Mouse (Mus musculus): Measurements from ENCODE around the gene Gabbr2.

Gabbr2 gene

GRCm38 (mm10) chr4:46806876-46807275 is 184.8 kb downstream of the Gabbr2 start:
- peak; percentile 57 for DNase-seq

DNA sequence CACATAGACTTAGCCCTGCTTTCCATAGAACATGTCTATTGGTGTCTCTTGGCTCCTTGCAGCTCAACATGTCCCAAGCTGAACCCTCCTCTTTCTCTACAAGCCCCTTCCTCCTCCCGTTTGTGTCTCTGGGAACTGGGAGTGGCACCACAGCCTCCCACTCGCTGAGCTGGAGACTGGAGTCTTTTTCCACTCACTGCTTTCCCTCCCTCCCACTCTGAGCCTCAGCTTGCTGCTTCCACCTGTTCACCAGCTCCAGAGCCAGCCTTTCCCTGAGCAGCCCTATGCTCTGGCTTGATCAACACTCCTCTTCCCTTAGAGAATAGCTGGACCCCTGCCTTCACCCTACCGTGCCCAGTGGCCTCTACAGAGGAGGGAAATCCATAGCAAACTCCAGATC is 185.8 kb downstream of the Gabbr2 start:
- DNase-seq: no peak

GRCm38 (mm10) chr4:46802386-46802785 is 189.3 kb downstream of the Gabbr2 start:
- no peak for DNase-seq

- DNase-seq: no peak
Measured at GRCm38 (mm10) chr4:46799904-46800303, 191.8 kb downstream of the Gabbr2 start.

GRCm38 (mm10) chr4:46795707-46796106 is 196.0 kb downstream of the Gabbr2 start:
- peak; percentile 29 for DNase-seq

DNA sequence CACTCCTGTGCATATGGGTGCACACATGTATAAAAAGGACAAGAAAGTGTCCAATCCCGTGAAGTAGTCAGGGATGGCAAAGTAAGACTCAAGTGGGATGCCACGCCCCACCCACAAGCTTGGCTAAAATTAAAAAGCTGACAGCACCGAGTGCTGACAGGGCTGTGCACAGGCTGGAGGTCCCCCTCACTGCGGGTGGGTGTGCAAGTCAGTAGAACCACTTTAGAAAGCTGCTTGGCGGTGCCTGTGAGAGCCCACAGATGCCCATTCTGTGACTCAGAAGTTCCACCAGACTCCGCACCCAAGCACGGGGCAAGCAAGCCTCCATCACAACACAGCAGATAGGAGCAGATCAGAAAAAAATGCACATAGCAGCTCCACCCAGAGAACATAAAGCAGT is 197.1 kb downstream of the Gabbr2 start:
- DNase-seq: no peak

DNA sequence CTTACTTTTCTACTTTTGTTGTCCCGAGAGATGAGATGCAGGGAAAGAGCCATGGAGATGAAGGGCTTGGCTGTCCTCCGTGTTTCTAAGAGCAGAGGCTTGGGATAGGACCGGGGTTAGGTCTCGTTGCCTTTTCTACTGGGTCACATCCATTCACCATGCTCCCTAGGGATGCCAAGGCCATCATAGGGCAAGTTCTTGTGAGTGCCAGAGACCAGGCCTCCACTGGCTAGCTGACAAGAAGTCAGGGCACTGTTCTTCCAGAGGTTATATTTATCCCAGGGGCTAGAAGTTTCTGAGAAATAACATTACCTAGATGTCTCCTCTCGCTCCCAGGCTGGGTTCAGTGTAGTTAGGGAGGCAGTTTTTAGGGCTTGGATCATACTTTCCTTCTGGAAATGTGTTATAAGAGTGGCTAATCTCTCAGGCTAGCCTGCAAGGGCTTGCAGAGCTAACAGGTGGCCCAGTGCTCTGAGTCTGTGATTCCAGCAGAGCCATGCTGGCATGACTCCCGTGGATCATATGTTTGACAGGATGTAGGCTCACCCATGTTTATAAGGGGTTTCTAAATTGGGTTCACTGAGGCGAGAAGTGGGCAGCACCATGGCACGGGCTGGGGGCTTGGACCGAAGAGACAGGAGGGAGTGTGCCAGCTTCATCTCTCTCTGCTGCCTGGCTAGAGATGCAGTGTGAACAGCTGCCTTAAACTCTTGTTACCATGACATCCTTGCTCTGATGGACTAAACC is 199.2 kb downstream of the Gabbr2 start:
- no peak for DNase-seq

- no peak for DNase-seq
Measured at GRCm38 (mm10) chr4:46791268-46791951, 200.3 kb downstream of the Gabbr2 start.

DNA sequence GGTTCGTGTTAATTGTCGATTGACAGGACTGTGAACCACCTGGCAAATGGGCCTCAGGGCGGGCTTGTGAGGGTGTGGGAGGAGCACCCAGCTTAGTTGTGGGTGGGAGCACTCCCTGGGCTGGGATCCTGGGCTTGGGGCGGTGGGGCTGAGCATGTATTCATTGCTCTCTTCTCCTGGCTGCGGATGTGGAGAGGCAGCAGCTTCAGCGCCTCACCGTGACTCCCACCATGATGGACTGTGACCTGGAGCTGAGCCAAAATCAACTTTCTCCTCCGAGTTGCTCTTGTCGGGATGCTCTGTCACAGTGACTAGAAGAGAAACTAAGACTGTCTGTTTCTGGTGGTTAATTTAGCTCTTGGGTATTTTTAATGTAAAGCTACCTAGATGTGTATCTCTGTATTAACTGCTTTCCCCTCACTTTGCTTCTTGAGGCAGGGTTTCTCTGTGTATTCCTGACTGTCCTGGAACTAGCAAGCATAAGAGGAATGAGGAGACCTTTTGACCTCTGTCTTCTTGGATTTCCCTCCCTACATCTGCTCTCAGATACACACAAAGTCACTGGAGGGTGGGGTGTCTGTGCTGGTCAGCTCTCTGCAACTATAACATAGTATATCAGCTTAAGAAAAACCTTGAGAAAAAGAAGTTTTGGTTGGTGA is 200.9 kb downstream of the Gabbr2 start:
- no peak for DNase-seq

DNA sequence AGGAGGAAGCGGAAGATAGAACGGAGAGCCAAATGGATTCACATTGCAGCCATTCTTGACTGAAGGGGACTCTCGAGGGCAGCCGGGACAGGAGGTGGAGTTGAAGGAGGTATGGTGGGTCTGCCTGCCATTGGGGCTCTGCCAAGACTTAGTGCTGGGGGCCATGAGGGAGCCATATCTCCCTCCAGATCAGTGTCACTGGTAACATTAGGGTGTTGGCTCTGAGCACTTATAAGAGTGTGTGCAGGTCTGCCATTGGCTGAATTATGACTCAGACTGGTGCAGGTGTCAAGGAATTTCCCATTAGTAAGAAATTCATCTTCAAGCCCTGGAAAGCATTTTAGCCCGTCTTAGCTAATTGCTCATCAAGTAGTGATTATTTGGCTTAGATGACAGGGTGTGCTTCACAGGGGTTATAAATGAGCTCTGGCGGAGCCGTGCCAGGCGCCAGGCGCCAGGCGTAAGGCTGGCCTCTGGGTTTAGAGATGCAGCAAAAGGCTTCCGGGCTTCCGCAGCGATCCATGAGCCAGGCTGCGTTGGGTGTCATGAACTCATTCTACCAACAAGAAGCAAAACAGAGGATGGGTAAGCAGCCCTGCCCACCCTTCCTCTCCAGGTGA is 207.1 kb downstream of the Gabbr2 start:
- DNase-seq: no peak

GRCm38 (mm10) chr4:46781109-46781508 is 210.6 kb downstream of the Gabbr2 start:
- DNase-seq: no peak

DNA sequence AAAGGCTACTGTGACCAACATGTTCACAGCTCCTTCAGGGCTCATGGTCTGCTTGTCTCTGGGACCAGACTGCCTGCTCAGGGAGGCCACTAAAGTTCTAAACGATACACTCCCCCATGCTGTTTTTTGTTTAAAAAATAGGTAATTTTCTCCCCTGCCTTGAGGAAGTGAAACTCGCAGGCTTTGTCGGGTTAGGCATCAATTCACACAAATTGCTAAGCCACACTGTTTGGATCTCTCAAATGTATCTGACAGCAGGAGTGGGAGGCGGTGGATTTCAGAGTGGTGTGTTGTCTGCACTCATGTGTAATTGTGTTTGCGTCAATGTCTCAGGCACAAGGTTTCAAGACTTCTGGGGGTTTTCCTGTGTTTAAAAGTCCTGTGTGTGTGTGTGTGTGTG is 215.7 kb downstream of the Gabbr2 start:
- DNase-seq: no peak

GRCm38 (mm10) chr4:46774652-46775051 is 217.0 kb downstream of the Gabbr2 start:
- DNase-seq: no peak

GRCm38 (mm10) chr4:46773243-46773642 is 218.4 kb downstream of the Gabbr2 start:
- no peak for DNase-seq

- DNase-seq: no peak
Measured at GRCm38 (mm10) chr4:46772591-46772990, 219.1 kb downstream of the Gabbr2 start.

- DNase-seq: no peak
Measured at GRCm38 (mm10) chr4:46771116-46771515, 220.6 kb downstream of the Gabbr2 start.

DNA sequence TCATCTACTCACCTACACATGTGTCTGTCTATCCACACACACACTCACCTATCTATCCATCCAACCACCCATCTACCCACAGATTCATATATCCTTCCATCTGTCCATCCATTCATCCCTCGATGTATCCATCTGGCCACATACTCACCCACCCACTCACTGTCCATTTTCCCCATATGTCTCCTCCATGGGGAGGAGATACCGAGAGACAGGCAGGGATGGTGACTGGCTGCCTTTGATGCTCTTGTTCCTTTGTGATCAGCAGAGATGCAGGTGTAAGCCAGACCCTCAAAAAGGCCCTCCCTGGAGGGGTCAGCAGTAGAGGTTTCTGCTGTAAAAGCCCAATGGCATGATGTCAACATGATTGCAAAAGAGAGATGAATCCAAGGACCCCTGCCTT is 221.0 kb downstream of the Gabbr2 start:
- no peak for DNase-seq

GRCm38 (mm10) chr4:46770090-46770489 is 221.6 kb downstream of the Gabbr2 start:
- peak; percentile 40 for DNase-seq

GRCm38 (mm10) chr4:46766326-46766725 is 225.3 kb downstream of the Gabbr2 start:
- DNase-seq: peak; percentile 82

DNA sequence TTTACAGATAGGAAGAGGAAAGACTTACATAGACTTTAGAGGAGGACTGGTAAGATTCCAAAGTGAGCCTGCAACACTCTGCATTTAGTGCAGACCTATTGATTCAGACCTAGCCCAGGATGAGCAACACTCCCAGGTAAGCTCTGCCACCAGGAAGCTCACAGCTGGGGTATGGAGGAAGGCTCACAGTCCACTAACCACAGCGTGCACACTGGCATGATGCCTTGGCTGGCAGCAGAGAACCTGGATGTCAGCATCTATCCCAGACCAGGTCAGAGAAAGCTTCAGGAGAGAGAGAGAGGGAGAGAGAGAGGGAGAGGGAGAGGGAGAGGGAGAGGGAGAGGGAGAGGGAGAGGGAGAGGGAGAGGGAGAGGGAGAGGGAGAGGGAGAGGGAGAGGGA is 231.8 kb downstream of the Gabbr2 start:
- DNase-seq: no peak

DNA sequence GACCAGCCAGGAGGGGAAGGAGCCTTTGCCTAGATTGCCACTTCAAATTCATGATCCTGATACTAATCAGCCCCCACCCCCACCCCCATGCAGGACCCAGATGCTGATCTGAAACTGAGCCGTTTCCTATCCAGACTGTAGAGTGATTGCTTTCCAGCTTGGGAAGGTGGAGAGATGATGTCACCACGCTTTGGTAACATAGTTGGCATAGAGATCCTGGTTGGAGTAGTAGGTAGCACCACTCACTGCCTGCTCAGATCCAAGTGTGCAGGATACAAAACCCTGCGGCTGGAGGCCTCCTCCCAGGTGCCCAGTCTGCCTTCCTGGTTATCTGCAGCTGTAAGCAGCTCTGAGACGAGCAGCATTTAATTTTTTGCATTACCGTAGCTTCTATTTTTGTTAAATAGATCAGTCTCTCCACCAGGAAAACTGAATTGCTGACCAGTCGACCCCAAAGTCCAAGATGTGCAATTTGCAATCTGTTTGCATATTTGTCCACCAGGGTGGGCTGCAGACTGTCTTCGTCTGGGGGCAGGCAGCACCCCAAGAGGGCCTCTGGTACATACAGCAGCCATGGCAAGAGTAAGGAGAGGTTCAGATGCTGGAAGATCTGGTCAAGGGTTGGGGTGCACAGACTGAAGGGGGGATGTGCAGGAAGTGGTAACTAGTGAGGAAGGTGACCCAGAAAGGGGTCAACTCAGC is 233.2 kb downstream of the Gabbr2 start:
- no peak for DNase-seq

- DNase-seq: no peak
Measured at GRCm38 (mm10) chr4:46754407-46755194, 237.1 kb downstream of the Gabbr2 start.

All from retina, postnatal 1 day (tissue).